Mouse (Mus musculus) midbrain, embryonic 11.5 days (tissue): ENCODE results near the gene Flrt2. TPM values are rescaled to one million over a fixed set of nuclear protein-coding genes. Genes with fewer than 3 reads are reported as not detected.

Experiments used
- ATAC-seq: fragments of 200-750 bp; cut with Nextera tagmentation; 2 replicates; pipeline ENCODE4 v1.8.0; 2017; ENCODE audit warnings: moderate TSS enrichment, moderate library complexity; ENCODE audit not compliant: low FRiP score
- DNase-seq: peaks from one replicate; pipeline ENCODE4 v3.0.0; 2015; ENCODE audit warnings: low spot score; ENCODE audit errors: missing footprints
- H3K27ac ChIP-seq: fragments of 300-500 bp; sonication (generic); 2 replicates; pipeline ENCODE4 v1.5.1; 2014; ENCODE audit warnings: low read depth, low read length
- H3K27me3 ChIP-seq: fragments of 300-500 bp; sonication (generic); 2 replicates; pipeline ENCODE4 v1.6.1; 2014; ENCODE audit warnings: mild to moderate bottlenecking, low read length, moderate library complexity, mixed read lengths; ENCODE audit not compliant: control insufficient read depth, insufficient read depth
- H3K36me3 ChIP-seq: fragments of 300-500 bp; sonication (generic); 2 replicates; pipeline ENCODE4 v1.6.1; 2014; ENCODE audit warnings: mild to moderate bottlenecking, low read length, moderate library complexity, mixed read lengths; ENCODE audit not compliant: control insufficient read depth, insufficient read depth
- H3K4me1 ChIP-seq: fragments of 300-500 bp; sonication (generic); 2 replicates; pipeline ENCODE4 v1.6.1; 2014; ENCODE audit warnings: low read length; ENCODE audit not compliant: control insufficient read depth, insufficient read depth
- H3K4me2 ChIP-seq: fragments of 300-500 bp; sonication (generic); 2 replicates; pipeline ENCODE4 v1.6.1; 2014; ENCODE audit warnings: mild to moderate bottlenecking, moderate library complexity
- H3K4me3 ChIP-seq: fragments of 300-500 bp; sonication (generic); 2 replicates; pipeline ENCODE4 v1.5.1; 2014; ENCODE audit warnings: low read depth, low read length
- H3K9ac ChIP-seq: fragments of 300-500 bp; sonication (generic); 2 replicates; pipeline ENCODE4 v1.6.1; 2014; ENCODE audit warnings: low read length
- H3K9me3 ChIP-seq: fragments of 300-500 bp; sonication (generic); 2 replicates; pipeline ENCODE4 v1.6.1; 2016; ENCODE audit warnings: low read length; ENCODE audit not compliant: control insufficient read depth
- polyA plus RNA-seq: library from polyadenylated mRNA; unstranded; fragments of >200 nt; fragmentation: Nextera tagmentation; extraction: Ambion mirVana; gene quantifications from 2 replicates; pipeline ENCODE4 v1.2.1, GENCODE M21; 2014

Gene Flrt2
- polyA plus RNA-seq, 1 experiment from 2014 or later = 27.0 TPM

DNA sequence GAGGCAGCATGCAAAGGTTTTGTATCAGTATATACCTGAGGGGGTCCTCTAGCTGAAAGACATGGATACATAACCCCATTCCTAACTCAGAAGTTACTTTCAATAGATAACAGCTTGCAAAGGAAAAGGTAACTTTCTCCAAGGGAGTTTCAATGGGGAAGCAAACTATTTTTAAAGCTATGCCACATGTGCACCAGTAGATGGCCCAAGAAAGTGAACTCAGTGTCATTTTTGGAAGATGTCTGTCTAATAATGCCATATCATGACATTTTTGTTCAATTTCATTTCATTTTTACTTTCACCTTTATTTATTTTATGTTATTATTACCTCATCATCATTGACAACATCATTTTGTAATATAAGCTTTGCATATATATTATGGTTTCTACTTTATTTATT, 124.6 kb downstream of the Flrt2 start:
- ATAC-seq (no peak), DNase-seq (no peak)
- H3K9me3 ChIP-seq = no peaks in the 10 kb centered on the region
- no peaks in the 10 kb centered on the region for H3K4me1 ChIP-seq
- no peaks in the 10 kb centered on the region for H3K27me3 ChIP-seq
- no peaks in the 10 kb centered on the region for H3K36me3 ChIP-seq
- no peak overlapping the region for H3K4me2 ChIP-seq
- H3K27ac ChIP-seq = no peak overlapping the region
- no peak overlapping the region for H3K9ac ChIP-seq
- no peak overlapping the region for H3K4me3 ChIP-seq
